Mouse (Mus musculus): ENCODE results near the gene Dnaic2. TPM values are rescaled to one million over a fixed set of nuclear protein-coding genes. Genes with fewer than 3 reads are reported as not detected.

The Dnaic2 gene
- total RNA-seq, 2 experiments from 2014 or later: 0.99 to 1.9 TPM

GRCm38 (mm10) chr11:114702311-114702995, 24.8 kb upstream of the Dnaic2 start:
- no peak for DNase-seq

GRCm38 (mm10) chr11:114702996-114703361, 24.2 kb upstream of the Dnaic2 start:
- DNase-seq: no peak

GRCm38 (mm10) chr11:114704071-114704913, 22.9 kb upstream of the Dnaic2 start:
- DNase-seq: peak; percentile 74 to 76

GRCm38 (mm10) chr11:114706358-114706757, 20.9 kb upstream of the Dnaic2 start:
- no peak for DNase-seq

GRCm38 (mm10) chr11:114711393-114711792, 15.8 kb upstream of the Dnaic2 start:
- DNase-seq: no peak

GRCm38 (mm10) chr11:114711861-114712260, 15.3 kb upstream of the Dnaic2 start:
- no peak for DNase-seq

- peak; percentile 33 to 47 for DNase-seq
Measured at GRCm38 (mm10) chr11:114714526-114714925, 12.7 kb upstream of the Dnaic2 start.

GRCm38 (mm10) chr11:114715531-114715930, 11.7 kb upstream of the Dnaic2 start:
- DNase-seq: no peak

GRCm38 (mm10) chr11:114720535-114720934, 6.7 kb upstream of the Dnaic2 start:
- no peak for DNase-seq

- DNase-seq: no peak
Measured at GRCm38 (mm10) chr11:114722438-114722837, 4.8 kb upstream of the Dnaic2 start.

GRCm38 (mm10) chr11:114723030-114723429, 4.2 kb upstream of the Dnaic2 start:
- DNase-seq: no peak

GRCm38 (mm10) chr11:114724787-114725590, 2.2 kb upstream of the Dnaic2 start:
- DNase-seq: no peak

- DNase-seq: no peak
Measured at GRCm38 (mm10) chr11:114727826-114728186, 598 bp downstream of the Dnaic2 start.

GRCm38 (mm10) chr11:114728333-114728732, 1.1 kb downstream of the Dnaic2 start:
- DNase-seq: no peak

- DNase-seq: no peak
Measured at GRCm38 (mm10) chr11:114729832-114730363, 2.7 kb downstream of the Dnaic2 start.

- DNase-seq: no peak
Measured at GRCm38 (mm10) chr11:114731711-114732110, 4.5 kb downstream of the Dnaic2 start.

- no peak for DNase-seq
Measured at GRCm38 (mm10) chr11:114732890-114733289, 5.7 kb downstream of the Dnaic2 start.

GRCm38 (mm10) chr11:114736111-114736510, 8.9 kb downstream of the Dnaic2 start:
- no peak for DNase-seq

GRCm38 (mm10) chr11:114736913-114737624, 9.9 kb downstream of the Dnaic2 start:
- peak in 1 of 2 experiments; percentile 54 for DNase-seq

- DNase-seq: no peak
Measured at GRCm38 (mm10) chr11:114740598-114740997, 13.4 kb downstream of the Dnaic2 start.

- no peak for DNase-seq
Measured at GRCm38 (mm10) chr11:114741451-114741850, 14.2 kb downstream of the Dnaic2 start.

- DNase-seq: peak; percentile 85 to 88
Measured at GRCm38 (mm10) chr11:114745134-114745533, 17.9 kb downstream of the Dnaic2 start.

Measured in layer of hippocampus, postnatal 36 days (tissue).